Mouse (Mus musculus): ENCODE measurements at regions not wholly inside any gene's neighbourhood (a gene's known extent, or its start where the extent isn't known, plus 50 kb on each side); places are given as distances from the start of the nearest gene placed in this dataset.

GRCm38 (mm10) chr6:68606033-68606432 is 1070.4 kb upstream of the Tacstd2 start:
- H3K4me1 ChIP-seq (replicated peaks) = no peaks in the 10 kb centered on the region
- H3K4me3 ChIP-seq (replicated peaks) = no peak overlapping the region
- DNase-seq (no peak), ATAC-seq (ENCODE audit: low read depth) (no peak)
- no peak overlapping the region for H3K27ac ChIP-seq
- no peaks in the 10 kb centered on the region for H3K27me3 ChIP-seq
- WGBS (ENCODE audit: insufficient replicate concordance) = 56% methylated on average over 2 of the region's 2 CpGs
- H3K4me2 ChIP-seq = no peak overlapping the region
- H3K36me3 ChIP-seq = no peaks in the 10 kb centered on the region
- H3K9ac ChIP-seq = no peak overlapping the region
- H3K9me3 ChIP-seq (replicated peaks) = no peaks in the 10 kb centered on the region
